Mouse (Mus musculus): ENCODE data around the gene Sec22c.

DNA sequence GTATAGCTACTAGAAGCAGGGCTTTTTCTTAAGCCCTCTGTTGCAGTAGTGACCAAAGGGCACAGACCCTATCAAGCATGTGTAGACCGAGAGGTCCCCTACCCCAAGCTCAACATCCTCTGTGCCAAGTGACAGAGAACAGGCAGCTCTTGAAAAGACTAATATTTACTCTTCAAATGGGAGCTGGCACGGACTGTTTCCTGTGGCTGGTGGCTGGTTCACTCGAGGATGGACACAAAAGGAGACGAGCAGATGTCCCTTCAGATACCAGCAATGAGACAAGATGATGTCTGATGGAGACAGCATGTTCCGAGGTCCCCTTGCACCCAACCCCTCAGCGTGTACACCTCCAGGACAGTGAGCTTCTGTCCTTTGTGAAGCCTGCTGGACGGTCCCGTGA is 27.8 kb downstream of the Sec22c start:
- TF ChIP-seq CTCF (IDR thresholded peaks at IDR 0.05; ENCODE audit: insufficient read depth, low read length), result no peak
- peak; percentile 53; the same call in 1 of the 2 replicates for TF ChIP-seq POLR2A (IDR thresholded peaks at IDR 0.05; ENCODE audit: borderline replicate concordance, extremely low read depth, low read depth, low read length)
